Mouse (Mus musculus) bone marrow macrophage, adult 2 months (primary cell): ENCODE data around the gene Slc5a4b.

Experiments
- CTCF ChIP-seq: IDR thresholded peaks from 2 replicates; pipeline ENCODE4 v1.5.1; 2012; ENCODE audit warnings: low read depth, mild to moderate bottlenecking, low read length, moderate library complexity
- POLR2A ChIP-seq: IDR thresholded peaks from 2 replicates; pipeline ENCODE4 v1.6.1; 2012; ENCODE audit warnings: mild to moderate bottlenecking, low read depth, low read length, borderline replicate concordance

DNA sequence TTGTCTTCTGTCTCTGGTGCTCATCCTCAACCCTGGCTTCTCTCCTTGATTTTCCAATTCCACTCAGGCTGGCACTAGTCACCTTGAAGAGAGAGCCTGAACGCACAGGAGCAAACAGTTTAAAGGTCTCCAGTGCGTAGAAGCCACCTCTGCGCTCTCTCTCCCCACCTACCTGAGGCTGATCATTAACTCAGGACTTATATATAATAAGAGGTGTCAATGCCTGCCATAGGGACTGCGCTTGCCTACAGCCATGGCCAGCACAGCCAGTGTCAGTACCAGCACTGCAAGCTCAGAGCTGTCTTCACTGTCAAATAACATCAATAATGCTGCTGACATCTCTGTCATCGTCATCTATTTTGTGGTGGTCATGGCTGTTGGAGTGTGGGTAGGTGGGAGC is 36.5 kb upstream of the Slc5a4b start, which contains the start of gene Slc5a4a:
- TF ChIP-seq POLR2A = no peak
- no peak for TF ChIP-seq CTCF
